Mouse (Mus musculus) megakaryocyte progenitor cell, adult 5-6 weeks (primary cell): ENCODE data around the gene Olfr1000. TPM values are rescaled to one million over a fixed set of nuclear protein-coding genes. Genes with fewer than 3 reads are reported as not detected.
A peak's percentile ranks its signal among the peaks of the same experiment; 100 is the strongest.
"Not testable (repeated sequence)": the region's sequence is repeated elsewhere in the genome, so short reads cannot be mapped to it uniquely, and the experiment has no call there.

Source experiments
- ATAC-seq: replicated peaks from 2 replicates; pipeline ENCODE4 v1.8.0; 2016; ENCODE audit warnings: mild to moderate bottlenecking, moderate TSS enrichment, inconsistent platforms; ENCODE audit not compliant: poor library complexity
- total RNA-seq, 2 experiments: library from RNA; stranded (forward) in 1 of 2; stranded (reverse) in 1 of 2; fragments of 157-497, 149-512 nt in 1 of 2; fragments of 200-1000 nt in 1 of 2; gene quantifications; 2 replicates each; pipeline versions ENCODE4 v1.2.3 to v1.2.4; 2015 to 2017

Olfr1000 gene
- not detected in 2 replicates for total RNA-seq (2015)
- not detected in 2 replicates for total RNA-seq (2017)

- no peak for ATAC-seq
Measured at GRCm38 (mm10) chr2:85611803-85612202, at the start of gene Olfr1000. TSS of gene Olfr1000 (minus strand) at chr2:85611903.

- ATAC-seq, result no peak
Measured at GRCm38 (mm10) chr2:85650604-85651003, 38.9 kb upstream of the Olfr1000 start, which contains the start of gene Olfr1002. TSS of gene Olfr1002 (minus strand) at chr2:85650704.

GRCm38 (mm10) chr2:85588648-85589047, 23.1 kb downstream of the Olfr1000 start, which contains the start of gene Olfr998:
TSS of gene Olfr998 (plus strand) at chr2:85588948.
- ATAC-seq, result not testable (repeated sequence)

GRCm38 (mm10) chr2:85578915-85579314, 32.8 kb downstream of the Olfr1000 start, which contains the start of gene Olfr996:
TSS of gene Olfr996 (plus strand) at chr2:85579215.
- ATAC-seq, result no peak

- ATAC-seq, result peak; percentile 95
Measured at GRCm38 (mm10) chr2:85561187-85561586, 50.5 kb downstream of the Olfr1000 start.

GRCm38 (mm10) chr2:85560226-85560625, 51.5 kb downstream of the Olfr1000 start:
- peak; percentile 37; the same call in 1 of the 2 replicates for ATAC-seq

Other genes with a start within 250 kb of the Olfr1000 start
- gene Olfr988, start 248.7 kb downstream of the Olfr1000 start, total RNA-seq (2015), result not detected in 2 replicates
- gene Olfr988, start 248.7 kb downstream of the Olfr1000 start, total RNA-seq (2017), result not detected in 2 replicates
- not detected in 2 replicates for gene Olfr992, start 202.4 kb downstream of the Olfr1000 start, total RNA-seq (2015)
- gene Olfr992, start 202.4 kb downstream of the Olfr1000 start, total RNA-seq (2017), result not detected in 2 replicates
- gene Olfr993, start 197.0 kb downstream of the Olfr1000 start, total RNA-seq (2015), result not detected in 2 replicates
- not detected in 2 replicates for gene Olfr993, start 197.0 kb downstream of the Olfr1000 start, total RNA-seq (2017)
- not detected in 2 replicates for gene Olfr994, start 175.5 kb downstream of the Olfr1000 start, total RNA-seq (2015)
- not detected in 2 replicates for gene Olfr994, start 175.5 kb downstream of the Olfr1000 start, total RNA-seq (2017)
- gene Olfr995, start 168.3 kb downstream of the Olfr1000 start, total RNA-seq (2015), result not detected in 2 replicates
- not detected in 2 replicates for gene Olfr995, start 168.3 kb downstream of the Olfr1000 start, total RNA-seq (2017)
- not detected in 2 replicates for gene 4833423E24Rik, start 92.9 kb downstream of the Olfr1000 start, total RNA-seq (2015)
- not detected in 2 replicates for gene 4833423E24Rik, start 92.9 kb downstream of the Olfr1000 start, total RNA-seq (2017)
- gene Olfr996, start 32.7 kb downstream of the Olfr1000 start, total RNA-seq (2015), result not detected in 2 replicates
- not detected in 2 replicates for gene Olfr996, start 32.7 kb downstream of the Olfr1000 start, total RNA-seq (2017)
- gene Olfr998, start 23.0 kb downstream of the Olfr1000 start, total RNA-seq (2015), result not detected in 2 replicates
- gene Olfr998, start 23.0 kb downstream of the Olfr1000 start, total RNA-seq (2017), result not detected in 2 replicates
- gene Olfr1002, start 38.8 kb upstream of the Olfr1000 start, total RNA-seq (2015), result not detected in 2 replicates
- not detected in 2 replicates for gene Olfr1002, start 38.8 kb upstream of the Olfr1000 start, total RNA-seq (2017)
- gene Olfr154, start 52.6 kb upstream of the Olfr1000 start, total RNA-seq (2015), result not detected in 2 replicates
- gene Olfr154, start 52.6 kb upstream of the Olfr1000 start, total RNA-seq (2017), result not detected in 2 replicates
- gene Olfr1006, start 66.9 kb upstream of the Olfr1000 start, total RNA-seq (2015), result not detected in 2 replicates
- gene Olfr1006, start 66.9 kb upstream of the Olfr1000 start, total RNA-seq (2017), result not detected in 2 replicates
- gene Olfr1008, start 77.5 kb upstream of the Olfr1000 start, total RNA-seq (2015), result not detected in 2 replicates
- gene Olfr1008, start 77.5 kb upstream of the Olfr1000 start, total RNA-seq (2017), result not detected in 2 replicates
- gene Olfr1009, start 103.5 kb upstream of the Olfr1000 start, total RNA-seq (2015), result not detected in 2 replicates
- gene Olfr1009, start 103.5 kb upstream of the Olfr1000 start, total RNA-seq (2017), result not detected in 2 replicates
- not detected in 2 replicates for gene Olfr1012, start 150.9 kb upstream of the Olfr1000 start, total RNA-seq (2015)
- not detected in 2 replicates for gene Olfr1012, start 150.9 kb upstream of the Olfr1000 start, total RNA-seq (2017)
- gene Olfr1013, start 155.2 kb upstream of the Olfr1000 start, total RNA-seq (2015), result not detected in 2 replicates
- not detected in 2 replicates for gene Olfr1013, start 155.2 kb upstream of the Olfr1000 start, total RNA-seq (2017)
- gene Olfr1014, start 160.8 kb upstream of the Olfr1000 start, total RNA-seq (2015), result not detected in 2 replicates
- not detected in 2 replicates for gene Olfr1014, start 160.8 kb upstream of the Olfr1000 start, total RNA-seq (2017)
- not detected in 2 replicates for gene Olfr1015, start 170.1 kb upstream of the Olfr1000 start, total RNA-seq (2015)
- gene Olfr1015, start 170.1 kb upstream of the Olfr1000 start, total RNA-seq (2017), result not detected in 2 replicates
- gene Olfr1016, start 190.6 kb upstream of the Olfr1000 start, total RNA-seq (2015), result not detected in 2 replicates
- not detected in 2 replicates for gene Olfr1016, start 190.6 kb upstream of the Olfr1000 start, total RNA-seq (2017)
- gene Olfr1018, start 206.6 kb upstream of the Olfr1000 start, total RNA-seq (2015), result not detected in 2 replicates
- gene Olfr1018, start 206.6 kb upstream of the Olfr1000 start, total RNA-seq (2017), result not detected in 2 replicates
- not detected in 2 replicates for gene Olfr1019, start 233.6 kb upstream of the Olfr1000 start, total RNA-seq (2015)
- not detected in 2 replicates for gene Olfr1019, start 233.6 kb upstream of the Olfr1000 start, total RNA-seq (2017)
- gene Olfr1020, start 235.1 kb upstream of the Olfr1000 start, total RNA-seq (2015), result not detected in 2 replicates
- gene Olfr1020, start 235.1 kb upstream of the Olfr1000 start, total RNA-seq (2017), result not detected in 2 replicates